Mouse (Mus musculus) adrenal gland, postnatal 10 days (tissue): ENCODE data around the gene Sec61g. TPM values are rescaled to one million over a fixed set of nuclear protein-coding genes. Genes with fewer than 3 reads are reported as not detected.

Experiments used
- total RNA-seq, 2 experiments: library from RNA; stranded (reverse); gene quantifications; 2 replicates each; pipeline ENCODE4 v1.2.3; 2021

The Sec61g gene
- total RNA-seq, 2 experiments from 2014 or later = 8.6 to 9.6 TPM

Other genes with a start within 250 kb of the Sec61g start
- 10 to 100 TPM; 15.5 to 23.5 TPM for gene Egfr, start 243.7 kb upstream of the Sec61g start, total RNA-seq